Mouse (Mus musculus) megakaryocyte, embryonic 14.5 days (primary cell): ENCODE measurements at regions not wholly inside any gene's neighbourhood (a gene's known extent, or its start where the extent isn't known, plus 50 kb on each side); places are given as distances from the start of the nearest gene placed in this dataset.

Experiments used
- H3K27me3 ChIP-seq: replicated peaks from 2 replicates; pipeline ENCODE3; 2012; ENCODE audit warnings: inconsistent platforms
- H3K36me3 ChIP-seq: replicated peaks from 2 replicates; pipeline ENCODE3; 2012; ENCODE audit warnings: low read length, inconsistent platforms, mixed read lengths
- H3K4me1 ChIP-seq: 2 replicates; pipeline ENCODE4 v1.6.1; 2012; ENCODE audit warnings: inconsistent platforms
- H3K4me3 ChIP-seq: replicated peaks from 2 replicates; pipeline ENCODE3; 2012; ENCODE audit warnings: moderate library complexity, mild to moderate bottlenecking, inconsistent platforms
- H3K9me3 ChIP-seq: 2 replicates; pipeline ENCODE4 v1.6.1; 2012; ENCODE audit warnings: inconsistent platforms
- FLI1 ChIP-seq: IDR thresholded peaks from 2 replicates; pipeline ENCODE4 v1.6.1; 2012; ENCODE audit warnings: low read length, inconsistent platforms, mixed read lengths
- GATA1 ChIP-seq: IDR thresholded peaks from 3 replicates; pipeline ENCODE4 v1.6.1; 2012; ENCODE audit warnings: mixed read lengths, low read length, inconsistent platforms, borderline replicate concordance

- TF ChIP-seq GATA1 (no peak), FLI1 (no peak)
- H3K9me3 ChIP-seq, result no peaks in the 10 kb centered on the region
Measured at GRCm38 (mm10) chr9:41473506-41473905, 312.0 kb upstream of the Ubash3b start.

GRCm38 (mm10) chr9:41471345-41471744 is 309.8 kb upstream of the Ubash3b start:
- Histone ChIP-seq H3K4me1 (no peaks in the 10 kb centered on the region), H3K27me3 (no peaks in the 10 kb centered on the region), H3K36me3 (no peaks in the 10 kb centered on the region), H3K9me3 (no peaks in the 10 kb centered on the region), H3K4me3 (no peak overlapping the region)
- TF ChIP-seq GATA1 (no peak), FLI1 (no peak)

More at GRCm38 (mm10) chr9:41473506-41473905, 312.0 kb upstream of the Ubash3b start:
- Histone ChIP-seq H3K27me3 (peaks cover 2% of the 10 kb centered on the region), H3K4me3 (no peak overlapping the region), H3K36me3 (no peaks in the 10 kb centered on the region), H3K4me1 (no peaks in the 10 kb centered on the region)

GRCm38 (mm10) chr9:41470010-41470409 is 308.5 kb upstream of the Ubash3b start:
- H3K4me3 ChIP-seq, result no peak overlapping the region
- H3K36me3 ChIP-seq, result no peaks in the 10 kb centered on the region
- H3K4me1 ChIP-seq, result no peaks in the 10 kb centered on the region
- TF ChIP-seq GATA1, result no peak
- TF ChIP-seq FLI1, result no peak
- no peaks in the 10 kb centered on the region for H3K9me3 ChIP-seq
- no peaks in the 10 kb centered on the region for H3K27me3 ChIP-seq

GRCm38 (mm10) chr9:41469414-41469813 is 307.9 kb upstream of the Ubash3b start:
- TF ChIP-seq GATA1 (no peak), FLI1 (no peak)
- Histone ChIP-seq H3K36me3 (no peaks in the 10 kb centered on the region), H3K4me1 (no peaks in the 10 kb centered on the region), H3K9me3 (no peaks in the 10 kb centered on the region), H3K27me3 (no peaks in the 10 kb centered on the region), H3K4me3 (no peak overlapping the region)

GRCm38 (mm10) chr9:41464057-41464685 is 302.7 kb upstream of the Ubash3b start:
- Histone ChIP-seq H3K4me1 (no peaks in the 10 kb centered on the region), H3K9me3 (0 out of 2 replicates have a peak, but pooled peaks cover 3% of the 10 kb centered on the region), H3K4me3 (no peak overlapping the region), H3K36me3 (no peaks in the 10 kb centered on the region), H3K27me3 (no peaks in the 10 kb centered on the region)
- no peak for TF ChIP-seq GATA1
- TF ChIP-seq FLI1, result no peak

GRCm38 (mm10) chr9:41461742-41462141 is 300.2 kb upstream of the Ubash3b start:
- Histone ChIP-seq H3K36me3 (no peaks in the 10 kb centered on the region), H3K4me1 (no peaks in the 10 kb centered on the region), H3K9me3 (0 out of 2 replicates have a peak, but pooled peaks cover 3% of the 10 kb centered on the region), H3K4me3 (no peak overlapping the region), H3K27me3 (no peaks in the 10 kb centered on the region)
- no peak for TF ChIP-seq FLI1
- no peak for TF ChIP-seq GATA1

GRCm38 (mm10) chr9:41460709-41461108 is 299.2 kb upstream of the Ubash3b start:
- Histone ChIP-seq H3K4me1 (no peaks in the 10 kb centered on the region), H3K9me3 (0 out of 2 replicates have a peak, but pooled peaks cover 3% of the 10 kb centered on the region), H3K36me3 (no peaks in the 10 kb centered on the region), H3K4me3 (no peak overlapping the region), H3K27me3 (no peaks in the 10 kb centered on the region)
- TF ChIP-seq FLI1, result no peak
- TF ChIP-seq GATA1, result no peak

- Histone ChIP-seq H3K4me3 (no peak overlapping the region), H3K4me1 (no peaks in the 10 kb centered on the region), H3K36me3 (no peaks in the 10 kb centered on the region), H3K9me3 (0 out of 2 replicates have a peak, but pooled peaks cover 3% of the 10 kb centered on the region), H3K27me3 (no peaks in the 10 kb centered on the region)
- TF ChIP-seq GATA1 (no peak), FLI1 (no peak)
Measured at GRCm38 (mm10) chr9:41457003-41457402, 295.5 kb upstream of the Ubash3b start.

- no peak overlapping the region for H3K4me3 ChIP-seq
- no peaks in the 10 kb centered on the region for H3K36me3 ChIP-seq
- no peaks in the 10 kb centered on the region for H3K9me3 ChIP-seq
- H3K4me1 ChIP-seq, result no peaks in the 10 kb centered on the region
- TF ChIP-seq GATA1 (no peak), FLI1 (no peak)
- peaks cover 3% of the 10 kb centered on the region for H3K27me3 ChIP-seq
Measured at GRCm38 (mm10) chr9:41451738-41452137, 290.2 kb upstream of the Ubash3b start.

GRCm38 (mm10) chr9:41449233-41449632 is 287.7 kb upstream of the Ubash3b start:
- Histone ChIP-seq H3K4me1 (no peaks in the 10 kb centered on the region), H3K4me3 (no peak overlapping the region), H3K27me3 (peaks cover 3% of the 10 kb centered on the region), H3K9me3 (no peaks in the 10 kb centered on the region), H3K36me3 (no peaks in the 10 kb centered on the region)
- TF ChIP-seq FLI1 (no peak), GATA1 (no peak)
